Mouse (Mus musculus) kidney, postnatal 0 days (tissue): ENCODE results near the gene Oxsr1. TPM values are rescaled to one million over a fixed set of nuclear protein-coding genes. Genes with fewer than 3 reads are reported as not detected.

Source experiments
- ATAC-seq: fragments of 200-750 bp; cut with Nextera tagmentation; replicated peaks from 2 replicates; pipeline ENCODE4 v1.8.0; 2017; ENCODE audit warnings: low read depth, moderate number of reproducible peaks, moderate TSS enrichment, moderate library complexity; ENCODE audit not compliant: low FRiP score
- DNase-seq: peaks from one replicate; pipeline ENCODE4 v3.0.0-alpha.2; 2016; ENCODE audit warnings: low spot score
- H3K27ac ChIP-seq: fragments of 300-500 bp; sonication (generic); 2 replicates; pipeline ENCODE4 v1.5.1; 2014; ENCODE audit warnings: mild to moderate bottlenecking
- H3K27me3 ChIP-seq: fragments of 300-500 bp; sonication (generic); 2 replicates; pipeline ENCODE4 v1.6.1; 2014; ENCODE audit warnings: low read length, mixed read lengths; ENCODE audit not compliant: insufficient read depth
- H3K36me3 ChIP-seq: fragments of 300-500 bp; sonication (generic); 2 replicates; pipeline ENCODE4 v1.6.1; 2014; ENCODE audit warnings: low read length, mixed read lengths; ENCODE audit not compliant: insufficient read depth
- H3K4me1 ChIP-seq: fragments of 300-500 bp; sonication (generic); replicated peaks from 2 replicates; pipeline ENCODE4 v1.6.1; 2014; ENCODE audit warnings: antibody characterized with exemption, low read length, mixed read lengths; ENCODE audit not compliant: insufficient read depth
- H3K4me2 ChIP-seq: fragments of 300-500 bp; sonication (generic); 2 replicates; pipeline ENCODE4 v1.6.1; 2014; ENCODE audit warnings: mild to moderate bottlenecking, low read length, moderate library complexity, mixed read lengths
- H3K4me3 ChIP-seq: fragments of 300-500 bp; sonication (generic); replicated peaks from 2 replicates; pipeline ENCODE4 v1.5.1; 2014; ENCODE audit warnings: low read depth, low read length
- H3K9ac ChIP-seq: fragments of 300-500 bp; sonication (generic); 2 replicates; pipeline ENCODE4 v1.6.1; 2014; ENCODE audit warnings: low read depth, low read length
- H3K9me3 ChIP-seq: fragments of 300-500 bp; sonication (generic); replicated peaks from 2 replicates; pipeline ENCODE4 v1.6.1; 2016; ENCODE audit warnings: low read length, inconsistent platforms, mixed read lengths
- CTCF ChIP-seq: IDR thresholded peaks from 2 replicates; pipeline ENCODE4 v1.5.1; 2016; ENCODE audit warnings: antibody characterized with exemption, low read depth, mild to moderate bottlenecking, moderate library complexity
- WGBS: fragments of 180-500 bp; shearing (Covaris S2); extraction: QIAGEN DNeasy Blood & Tissue Kit; methylation state at CpG from one replicate; pipeline ENCODE4 v1.1.7; 2014; 5-methylcytosine and 5-hydroxymethylcytosine counted together
- polyA plus RNA-seq: library from polyadenylated mRNA; unstranded; fragments of >200 nt; fragmentation: Nextera tagmentation; extraction: Ambion mirVana; gene quantifications from 2 replicates; pipeline ENCODE4 v1.2.1, GENCODE M21; 2015

Oxsr1 gene
- polyA plus RNA-seq, 1 experiment from 2014 or later: 11.0 TPM

DNA sequence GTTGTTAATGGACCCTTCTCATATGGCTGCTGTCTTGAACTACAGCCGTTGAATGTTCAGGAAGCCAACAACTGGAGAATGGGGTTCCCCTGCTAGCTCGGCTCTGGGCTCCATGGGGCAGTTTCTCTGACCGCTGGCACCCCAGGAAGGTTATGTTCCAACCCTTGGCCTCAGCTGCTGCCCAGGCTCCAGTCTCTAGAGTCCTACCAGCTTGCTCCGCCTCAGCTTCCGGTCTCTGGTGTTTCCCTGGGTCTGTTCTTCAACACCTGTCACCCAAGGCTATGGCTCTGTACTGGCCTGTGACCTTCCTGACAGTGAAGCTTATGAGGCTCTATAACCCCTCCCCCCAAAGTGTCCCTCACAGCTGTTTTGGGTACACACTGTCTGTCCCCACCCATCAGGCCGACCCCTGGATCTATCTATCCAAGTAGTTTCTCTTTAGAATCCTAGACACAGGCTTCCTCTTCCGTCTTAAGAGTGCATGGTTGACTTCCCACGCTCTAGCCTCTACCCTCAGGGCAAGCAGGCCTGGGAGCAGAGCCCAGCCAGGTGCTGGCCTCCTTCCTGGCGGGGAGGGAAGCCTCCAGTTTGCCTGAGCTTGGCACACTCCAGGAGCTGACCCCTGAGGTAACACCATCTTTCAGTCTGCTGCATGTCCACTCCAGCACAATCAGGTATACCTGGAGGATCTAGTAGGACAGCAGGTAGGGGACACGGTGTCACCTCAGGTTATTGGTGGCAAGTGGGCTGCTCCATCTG, 28.9 kb upstream of the Oxsr1 start:
- Histone ChIP-seq H3K4me2 (no peak overlapping the region), H3K9me3 (no peaks in the 10 kb centered on the region), H3K27ac (no peak overlapping the region), H3K4me3 (no peak overlapping the region), H3K9ac (no peak overlapping the region), H3K4me1 (no peaks in the 10 kb centered on the region), H3K27me3 (no peaks in the 10 kb centered on the region), H3K36me3 (peaks cover 11% of the 10 kb centered on the region)
- DNase-seq: no peak
- no peak; the same call in 1 of the 2 replicates for ATAC-seq
- WGBS: 75% methylated on average over 10 of the region's 10 CpGs
- no peak for TF ChIP-seq CTCF

DNA sequence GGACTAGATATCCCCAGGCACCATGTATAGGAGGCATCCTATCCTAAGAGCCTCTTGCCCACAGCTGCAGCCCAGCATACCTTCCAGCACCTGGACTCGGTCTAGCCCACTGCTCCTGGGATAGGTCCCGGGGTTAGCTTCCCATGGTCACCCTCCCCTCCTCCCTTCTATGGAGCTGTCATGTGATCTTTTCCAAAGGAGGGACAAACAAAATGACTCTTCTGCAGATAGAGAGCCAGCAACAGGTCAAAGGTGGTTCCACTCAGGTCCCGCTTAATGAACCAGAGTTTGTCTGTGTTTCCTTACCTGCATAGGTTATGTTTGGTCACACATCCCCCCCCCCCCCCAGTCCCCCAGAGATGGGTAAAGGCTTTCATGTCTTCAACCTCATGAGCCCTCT, 28.3 kb upstream of the Oxsr1 start:
- no peak for ATAC-seq
- Histone ChIP-seq H3K4me2 (no peak overlapping the region), H3K27ac (no peak overlapping the region), H3K27me3 (no peaks in the 10 kb centered on the region), H3K36me3 (peaks cover 17% of the 10 kb centered on the region), H3K9me3 (no peaks in the 10 kb centered on the region), H3K9ac (no peak overlapping the region), H3K4me3 (no peak overlapping the region), H3K4me1 (no peaks in the 10 kb centered on the region)
- WGBS: 58% methylated on average over 3 of the region's 3 CpGs
- no peak for DNase-seq
- TF ChIP-seq CTCF: no peak

DNA sequence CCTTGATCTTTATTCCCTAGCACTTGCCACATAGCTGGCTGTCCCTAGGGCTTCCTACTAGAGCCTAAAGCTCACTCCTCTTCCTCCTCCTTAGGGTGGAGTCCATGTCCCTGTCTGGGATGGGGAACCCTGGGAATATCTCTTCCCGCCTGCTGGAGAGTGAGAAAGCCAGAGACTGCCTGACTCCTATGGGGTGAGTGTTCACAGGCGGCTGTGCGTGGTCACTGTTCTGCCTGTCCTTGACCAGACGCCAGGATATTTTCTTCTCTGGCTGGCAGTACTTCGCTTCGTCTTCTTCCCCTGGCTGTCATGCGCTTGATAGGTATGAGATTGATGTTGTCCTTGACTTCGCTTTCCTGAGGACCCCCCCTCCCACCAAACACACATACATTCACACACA, 24.1 kb upstream of the Oxsr1 start:
- Histone ChIP-seq H3K4me2 (no peak overlapping the region), H3K4me3 (no peak overlapping the region), H3K9me3 (no peaks in the 10 kb centered on the region), H3K4me1 (peaks cover 10% of the 10 kb centered on the region), H3K36me3 (peaks cover 34% of the 10 kb centered on the region), H3K27ac (no peak overlapping the region), H3K27me3 (no peaks in the 10 kb centered on the region), H3K9ac (no peak overlapping the region)
- no peak for ATAC-seq
- no peak for DNase-seq
- TF ChIP-seq CTCF: no peak
- 91% methylated on average over 8 of the region's 8 CpGs for WGBS

DNA sequence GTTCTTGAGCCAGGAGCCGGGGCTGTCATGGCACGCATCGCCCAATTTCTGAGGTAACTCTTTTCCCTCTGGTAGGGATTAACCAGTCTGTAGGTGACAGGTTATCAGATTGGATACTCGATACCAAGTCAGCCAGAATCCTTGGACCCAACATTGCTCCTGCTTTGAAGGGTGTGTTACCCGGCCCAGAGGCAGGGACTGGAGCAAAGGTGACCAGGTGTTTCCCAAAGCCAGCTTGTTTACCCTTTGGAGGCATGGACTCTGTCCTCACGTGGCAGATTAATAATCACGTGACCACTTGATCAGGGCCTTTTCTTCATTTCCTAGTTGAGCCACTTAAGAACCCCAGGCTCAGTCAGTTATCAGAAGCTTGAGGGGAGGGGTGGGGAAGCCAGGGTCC, 20.5 kb upstream of the Oxsr1 start:
- Histone ChIP-seq H3K9me3 (no peaks in the 10 kb centered on the region), H3K9ac (no peak overlapping the region), H3K4me3 (no peak overlapping the region), H3K36me3 (peaks cover 33% of the 10 kb centered on the region), H3K27ac (no peak overlapping the region), H3K27me3 (no peaks in the 10 kb centered on the region), H3K4me2 (peak overlapping the region; percentile 87), H3K4me1 (peaks cover 21% of the 10 kb centered on the region)
- WGBS: 85% methylated on average over 7 of the region's 7 CpGs
- no peak for TF ChIP-seq CTCF
- ATAC-seq (no peak), DNase-seq (no peak)

DNA sequence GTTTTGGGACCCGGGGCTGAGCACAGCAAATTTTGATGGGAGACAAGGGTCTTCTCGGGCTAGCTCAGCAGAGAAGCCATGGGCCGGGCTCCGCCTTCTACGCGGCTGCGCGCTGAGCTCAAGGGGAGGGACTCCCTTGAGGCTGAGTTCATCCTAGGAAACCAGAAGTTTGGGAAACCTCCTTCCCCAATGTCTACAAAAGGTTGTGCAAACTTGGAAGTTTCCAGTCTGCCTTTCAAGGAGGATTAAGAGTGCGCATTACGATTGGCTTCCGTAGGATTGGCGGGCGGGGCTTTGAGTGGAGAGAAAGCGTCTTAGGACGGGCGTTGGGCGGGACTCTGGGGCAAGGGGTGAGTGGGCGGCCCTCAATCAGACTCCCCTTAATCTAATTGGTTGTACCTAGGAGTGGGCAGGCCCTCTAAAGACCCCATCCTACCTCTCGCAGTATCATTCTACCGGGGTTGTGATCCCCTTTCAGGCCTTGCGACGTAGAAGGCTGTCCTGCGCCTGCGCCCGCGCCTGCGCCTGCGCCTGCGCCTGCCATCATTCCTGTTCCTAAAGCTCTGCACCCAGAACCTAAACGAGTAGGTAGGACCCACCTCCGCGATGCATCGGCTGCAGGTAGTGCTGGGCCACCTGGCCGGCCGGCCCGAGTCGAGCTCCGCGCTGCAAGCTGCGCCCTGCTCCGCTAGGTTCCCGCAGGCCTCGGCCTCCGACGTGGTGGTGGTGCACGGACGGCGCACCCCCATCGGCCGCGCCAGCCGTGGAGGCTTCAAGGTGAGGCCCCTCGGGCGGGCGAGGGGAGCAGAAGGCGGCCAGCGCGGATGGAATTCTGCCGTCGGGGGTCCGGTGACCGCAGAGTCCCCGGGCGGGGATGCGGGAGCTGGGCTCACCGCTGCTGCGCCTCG, 18.9 kb upstream of the Oxsr1 start, which contains the start of gene Myd88:
Gene Myd88 (minus strand): TSS at position 503 of the 908 bp plus-strand sequence.
- H3K27me3 ChIP-seq: no peaks in the 10 kb centered on the region
- peaks cover 32% of the 10 kb centered on the region for H3K36me3 ChIP-seq
- peak; percentile 96 for ATAC-seq
- peak within 1 kb of the TSS; percentile 57 for H3K4me3 ChIP-seq
- peaks cover 21% of the 10 kb centered on the region for H3K4me1 ChIP-seq
- TF ChIP-seq CTCF: no peak; the same call in 1 of the 2 replicates
- no peaks in the 10 kb centered on the region for H3K9me3 ChIP-seq
- H3K4me2 ChIP-seq: peak within 1 kb of the TSS; percentile 87
- DNase-seq: peak; percentile 99
- under 1% methylated on average over 68 of the region's 68 CpGs for WGBS
- H3K9ac ChIP-seq: peak within 1 kb of the TSS; percentile 70
- peak within 1 kb of the TSS; percentile 89 for H3K27ac ChIP-seq

DNA sequence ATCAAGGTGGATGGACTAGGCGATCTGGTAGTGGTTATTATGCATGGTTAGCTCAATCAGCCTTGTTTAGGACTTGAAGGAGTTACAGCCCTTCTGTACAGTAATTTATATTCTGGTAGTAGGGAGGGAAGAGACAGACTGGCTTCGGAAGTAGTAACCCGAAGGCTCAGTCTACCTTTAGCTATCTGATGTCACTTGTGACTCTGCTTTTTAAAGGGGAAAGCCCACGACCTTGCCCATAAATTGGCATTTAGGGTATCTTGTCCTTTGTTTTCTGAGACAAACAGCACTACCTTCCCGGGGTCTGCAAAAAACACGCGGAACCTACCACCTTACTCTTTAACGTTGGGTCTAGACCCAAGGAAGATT, 18.0 kb upstream of the Oxsr1 start:
- Histone ChIP-seq H3K9me3 (no peaks in the 10 kb centered on the region), H3K27me3 (no peaks in the 10 kb centered on the region), H3K27ac (peak overlapping the region; percentile 89), H3K36me3 (peaks cover 23% of the 10 kb centered on the region; the same call in 1 of the 2 replicates), H3K4me2 (peak overlapping the region; percentile 87), H3K9ac (peak overlapping the region; percentile 70), H3K4me1 (peaks cover 21% of the 10 kb centered on the region), H3K4me3 (peak overlapping the region; percentile 57)
- no peak for DNase-seq
- no peak for TF ChIP-seq CTCF
- no peak for ATAC-seq
- WGBS: 3% methylated on average over 8 of the region's 8 CpGs
